Mouse (Mus musculus): ENCODE data around the gene Alpk1. TPM values are rescaled to one million over a fixed set of nuclear protein-coding genes. Genes with fewer than 3 reads are reported as not detected.

The Alpk1 gene
- polyA plus RNA-seq, 1 experiment from 2014 or later: 0.80 TPM

- ATAC-seq (ENCODE audit: low read depth): no peak
- Histone ChIP-seq H3K4me3 (no peak overlapping the region), H3K4me2 (no peak overlapping the region), H3K27me3 (no peaks in the 10 kb centered on the region), H3K4me1 (replicated peaks) (no peaks in the 10 kb centered on the region), H3K9ac (no peak overlapping the region), H3K9me3 (no peaks in the 10 kb centered on the region), H3K36me3 (peaks cover 35% of the 10 kb centered on the region), H3K27ac (replicated peaks) (no peak overlapping the region)
- WGBS: 75% methylated on average over 12 of the region's 12 CpGs
Observed at GRCm38 (mm10) chr3:127805071-127805470, 24.7 kb upstream of the Alpk1 start.

GRCm38 (mm10) chr3:127804439-127804838, 24.1 kb upstream of the Alpk1 start:
- H3K9ac ChIP-seq: no peak overlapping the region
- peaks cover 29% of the 10 kb centered on the region for H3K36me3 ChIP-seq
- H3K4me3 ChIP-seq: no peak overlapping the region
- H3K4me1 ChIP-seq (replicated peaks): no peaks in the 10 kb centered on the region
- no peak for ATAC-seq (ENCODE audit: low read depth)
- no peak overlapping the region for H3K27ac ChIP-seq (replicated peaks)
- no peaks in the 10 kb centered on the region for H3K9me3 ChIP-seq
- 84% methylated on average over 4 of the region's 4 CpGs for WGBS
- no peak overlapping the region for H3K4me2 ChIP-seq
- H3K27me3 ChIP-seq: no peaks in the 10 kb centered on the region

DNA sequence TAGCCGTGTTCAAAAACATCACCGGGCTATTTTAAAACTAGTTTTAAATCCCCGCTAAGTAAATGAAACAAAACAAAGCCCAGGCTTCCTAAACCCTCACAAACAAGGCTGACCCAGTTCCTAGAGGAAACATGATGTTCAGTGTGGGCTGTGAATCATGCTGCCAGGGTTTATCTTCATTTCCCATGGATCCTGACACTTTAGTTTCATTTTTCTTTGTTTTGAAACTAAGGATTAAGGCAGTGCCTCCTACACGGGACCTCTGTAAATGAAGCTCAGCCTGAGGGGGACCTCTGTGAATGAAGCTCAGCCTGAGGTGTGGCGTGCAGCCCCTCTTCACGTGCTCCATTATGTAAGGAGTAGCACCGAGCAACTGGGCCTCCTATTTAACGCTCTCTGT, 22.5 kb upstream of the Alpk1 start:
- Histone ChIP-seq H3K27ac (replicated peaks) (no peak overlapping the region), H3K4me3 (no peak overlapping the region), H3K27me3 (no peaks in the 10 kb centered on the region), H3K36me3 (peaks cover 13% of the 10 kb centered on the region), H3K9me3 (no peaks in the 10 kb centered on the region), H3K9ac (no peak overlapping the region), H3K4me2 (no peak overlapping the region), H3K4me1 (replicated peaks) (no peaks in the 10 kb centered on the region)
- 67% methylated on average over 8 of the region's 8 CpGs for WGBS
- no peak for ATAC-seq (ENCODE audit: low read depth)

- Histone ChIP-seq H3K9ac (no peak overlapping the region), H3K4me1 (replicated peaks) (no peaks in the 10 kb centered on the region), H3K36me3 (peaks cover 3% of the 10 kb centered on the region; the same call in 1 of the 2 replicates), H3K4me2 (no peak overlapping the region), H3K4me3 (no peak overlapping the region), H3K27me3 (no peaks in the 10 kb centered on the region), H3K9me3 (no peaks in the 10 kb centered on the region), H3K27ac (replicated peaks) (no peak overlapping the region)
- WGBS: 93% methylated on average over 8 of the region's 8 CpGs
- no peak for ATAC-seq (ENCODE audit: low read depth)
Observed at GRCm38 (mm10) chr3:127801162-127801561, 20.8 kb upstream of the Alpk1 start.

DNA sequence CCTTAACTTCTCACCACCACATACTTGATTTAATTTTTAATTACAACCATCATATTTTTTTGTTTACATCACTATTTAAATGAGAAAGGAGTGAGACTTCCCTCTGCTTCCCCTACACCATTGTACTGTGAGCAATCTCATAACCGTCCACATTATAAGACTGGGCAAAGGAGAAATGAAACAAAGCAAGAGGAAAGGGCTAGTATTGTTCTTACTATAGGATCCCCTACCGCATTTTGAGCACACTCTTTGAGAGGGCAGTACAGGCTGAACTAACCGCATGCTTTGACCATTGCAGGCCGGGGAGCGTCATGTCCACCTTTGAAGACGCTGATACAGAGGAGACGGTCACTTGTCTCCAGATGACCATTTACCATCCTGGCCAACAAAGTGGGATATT, 15.9 kb upstream of the Alpk1 start:
- no peak overlapping the region for H3K9ac ChIP-seq
- H3K9me3 ChIP-seq: no peaks in the 10 kb centered on the region
- no peak overlapping the region for H3K4me2 ChIP-seq
- no peak overlapping the region for H3K27ac ChIP-seq (replicated peaks)
- no peaks in the 10 kb centered on the region for H3K36me3 ChIP-seq
- peaks cover 2% of the 10 kb centered on the region for H3K4me1 ChIP-seq (replicated peaks)
- H3K4me3 ChIP-seq: no peak overlapping the region
- WGBS: 97% methylated on average over 7 of the region's 7 CpGs
- peaks cover 13% of the 10 kb centered on the region for H3K27me3 ChIP-seq
- ATAC-seq (ENCODE audit: low read depth): no peak

- peaks cover 18% of the 10 kb centered on the region for H3K27me3 ChIP-seq
- no peaks in the 10 kb centered on the region for H3K9me3 ChIP-seq
- H3K36me3 ChIP-seq: no peaks in the 10 kb centered on the region
- peaks cover 7% of the 10 kb centered on the region for H3K4me1 ChIP-seq (replicated peaks)
- no peak overlapping the region for H3K27ac ChIP-seq (replicated peaks)
- H3K4me2 ChIP-seq: no peak overlapping the region
- ATAC-seq (ENCODE audit: low read depth): no peak
- no peak overlapping the region for H3K4me3 ChIP-seq
- WGBS: 96% methylated on average over 3 of the region's 3 CpGs
- H3K9ac ChIP-seq: no peak overlapping the region
Observed at GRCm38 (mm10) chr3:127795762-127796161, 15.4 kb upstream of the Alpk1 start.

- Histone ChIP-seq H3K4me1 (replicated peaks) (peaks cover 24% of the 10 kb centered on the region), H3K27me3 (peaks cover 44% of the 10 kb centered on the region), H3K4me2 (no peak overlapping the region), H3K36me3 (no peaks in the 10 kb centered on the region), H3K27ac (replicated peaks) (no peak overlapping the region), H3K9me3 (no peaks in the 10 kb centered on the region), H3K4me3 (no peak overlapping the region), H3K9ac (no peak overlapping the region)
- 83% methylated on average over 7 of the region's 7 CpGs for WGBS
- no peak for ATAC-seq (ENCODE audit: low read depth)
Observed at GRCm38 (mm10) chr3:127793022-127793421, 12.7 kb upstream of the Alpk1 start.

GRCm38 (mm10) chr3:127791595-127792561, 11.6 kb upstream of the Alpk1 start:
- H3K36me3 ChIP-seq: no peaks in the 10 kb centered on the region
- 0 out of 2 replicates have a peak overlapping the region, but pooled peaks have one; percentile 65 for H3K9ac ChIP-seq
- peaks cover 24% of the 10 kb centered on the region for H3K4me1 ChIP-seq (replicated peaks)
- peak overlapping the region; percentile 82 for H3K4me2 ChIP-seq
- ATAC-seq (ENCODE audit: low read depth): no peak
- H3K9me3 ChIP-seq: no peaks in the 10 kb centered on the region
- H3K4me3 ChIP-seq: no peak overlapping the region
- H3K27ac ChIP-seq (replicated peaks): no peak overlapping the region
- 55% methylated on average over 4 of the region's 4 CpGs for WGBS
- H3K27me3 ChIP-seq: peaks cover 51% of the 10 kb centered on the region

DNA sequence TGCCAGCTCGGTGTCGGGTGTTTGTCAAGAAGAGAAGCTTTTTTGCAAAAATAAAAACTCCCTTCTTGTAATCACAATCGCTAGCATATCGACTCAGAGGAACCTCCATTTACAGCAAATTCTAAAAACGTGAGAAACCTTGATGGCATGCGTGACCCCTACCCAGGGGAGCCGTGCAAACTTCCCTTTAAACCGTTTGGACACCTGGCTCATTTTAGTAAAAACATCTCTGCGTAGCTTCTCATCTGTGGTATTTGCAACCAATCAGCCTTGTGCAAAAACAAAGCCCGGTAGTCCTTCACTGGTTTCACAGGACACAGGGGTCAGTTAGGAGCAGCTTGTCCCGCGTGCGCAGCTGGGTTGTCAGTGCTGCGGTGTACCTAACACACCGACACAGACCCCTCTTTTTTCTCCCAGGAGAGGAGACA, 10.7 kb upstream of the Alpk1 start:
- WGBS: 3% methylated on average over 15 of the region's 15 CpGs
- H3K9ac ChIP-seq: peak overlapping the region; percentile 65
- H3K4me2 ChIP-seq: peak overlapping the region; percentile 82
- peaks cover 24% of the 10 kb centered on the region for H3K4me1 ChIP-seq (replicated peaks)
- no peaks in the 10 kb centered on the region for H3K9me3 ChIP-seq
- 0 out of 2 replicates have a peak, but pooled peaks have one; percentile 36 for ATAC-seq (ENCODE audit: low read depth)
- peaks cover 57% of the 10 kb centered on the region for H3K27me3 ChIP-seq
- no peak overlapping the region for H3K27ac ChIP-seq (replicated peaks)
- H3K36me3 ChIP-seq: no peaks in the 10 kb centered on the region
- peak overlapping the region; percentile 55 for H3K4me3 ChIP-seq

GRCm38 (mm10) chr3:127790234-127791055, 10.1 kb upstream of the Alpk1 start:
- Histone ChIP-seq H3K4me3 (peak overlapping the region; percentile 55), H3K9ac (peak overlapping the region; percentile 65), H3K4me2 (peak overlapping the region; percentile 82), H3K36me3 (no peaks in the 10 kb centered on the region), H3K9me3 (no peaks in the 10 kb centered on the region), H3K27ac (replicated peaks) (no peak overlapping the region), H3K4me1 (replicated peaks) (peaks cover 24% of the 10 kb centered on the region), H3K27me3 (peaks cover 58% of the 10 kb centered on the region)
- WGBS: under 1% methylated on average over 35 of the region's 36 CpGs
- ATAC-seq (ENCODE audit: low read depth): peak; percentile 58

- whole genome bisulfite sequencing: under 1% methylated on average over 42 of the region's 44 CpGs
- H3K27me3 ChIP-seq: peaks cover 58% of the 10 kb centered on the region
- peak; percentile 66 for ATAC-seq (ENCODE audit: low read depth)
Observed at GRCm38 (mm10) chr3:127789500-127790191, 9.3 kb upstream of the Alpk1 start, which contains the start of gene Tifa. TSS of gene Tifa (plus strand) at chr3:127789805.

More at GRCm38 (mm10) chr3:127789500-127790191, 9.3 kb upstream of the Alpk1 start, which contains the start of gene Tifa:
- H3K4me2 ChIP-seq: peak within 1 kb of the TSS; percentile 82
- no peaks in the 10 kb centered on the region for H3K9me3 ChIP-seq
- no peaks in the 10 kb centered on the region for H3K36me3 ChIP-seq
- peak within 1 kb of the TSS; percentile 65 for H3K9ac ChIP-seq
- peak within 1 kb of the TSS; percentile 55 for H3K4me3 ChIP-seq
- peaks cover 24% of the 10 kb centered on the region for H3K4me1 ChIP-seq (replicated peaks)
- H3K27ac ChIP-seq (replicated peaks): no peak within 1 kb of the TSS

Data from neural tube, embryonic 13.5 days (tissue).